Mouse (Mus musculus) heart, adult 2 months (tissue): ENCODE data around the gene Olfr645. TPM values are rescaled to one million over a fixed set of nuclear protein-coding genes. Genes with fewer than 3 reads are reported as not detected.

Experiments used
- DNase-seq, 2 experiments: peaks; one replicate each; pipeline ENCODE4 v3.0.0; 2021
- H3K27ac ChIP-seq: fragments of 200-600 bp; 2 replicates; pipeline ENCODE4 v1.8.1; 2022
- H3K27me3 ChIP-seq: fragments of 200-500 bp; 2 replicates; pipeline ENCODE4 v1.6.1; 2012; ENCODE audit warnings: mild to moderate bottlenecking, low read length, inconsistent platforms, mixed read lengths; ENCODE audit not compliant: control insufficient read depth, insufficient read depth
- H3K36me3 ChIP-seq: fragments of 200-500 bp; 2 replicates; pipeline ENCODE4 v1.6.1; 2012; ENCODE audit warnings: low read length, inconsistent platforms; ENCODE audit not compliant: control insufficient read depth, insufficient read depth
- H3K4me1 ChIP-seq: fragments of 200-500 bp; 2 replicates; pipeline ENCODE4 v1.6.1; 2011; ENCODE audit warnings: low read length; ENCODE audit not compliant: control insufficient read depth, insufficient read depth
- H3K4me3 ChIP-seq: fragments of 200-600 bp; 2 replicates; pipeline ENCODE4 v1.8.1; 2022
- H3K79me2 ChIP-seq: fragments of 200-500 bp; replicated peaks from 2 replicates; pipeline ENCODE4 v1.6.1; 2012; ENCODE audit warnings: mild to moderate bottlenecking, inconsistent platforms, low read length, moderate library complexity, mixed read lengths; ENCODE audit not compliant: control insufficient read depth, insufficient read depth
- H3K9ac ChIP-seq: fragments of 200-500 bp; 2 replicates; pipeline ENCODE4 v1.6.1; 2012; ENCODE audit warnings: low read depth, mild to moderate bottlenecking, control low read depth, inconsistent platforms, low read length, mixed read lengths
- CTCF ChIP-seq: fragments of 200-600 bp; IDR thresholded peaks from 2 replicates; pipeline ENCODE4 v1.8.1; 2022; ENCODE audit warnings: antibody characterized with exemption, mild to moderate bottlenecking, moderate library complexity
- EP300 ChIP-seq: fragments of 200-500 bp; IDR thresholded peaks from 2 replicates; pipeline ENCODE4 v1.6.1; 2011; ENCODE audit warnings: low read depth, low read length, control low read depth; ENCODE audit not compliant: insufficient read depth
- POLR2A ChIP-seq: fragments of 200-500 bp; IDR thresholded peaks from 2 replicates; pipeline ENCODE4 v1.6.1; 2011; ENCODE audit warnings: mild to moderate bottlenecking, low read depth, low read length, control low read depth; ENCODE audit not compliant: insufficient read depth
- WGBS: fragments of 180-500 bp; shearing (Covaris S2); methylation state at CpG from one replicate; pipeline ENCODE4 v1.1.7; 2018; 5-methylcytosine and 5-hydroxymethylcytosine counted together
- intact Hi-C: fragments of 180-260 bp; cut with DNase I; formaldehyde crosslinking; loops from one replicate; pipeline ENCODE4 v1.15.1; 2025
- polyA plus RNA-seq: library from polyadenylated mRNA; depleted of rRNA; stranded (reverse); fragments of >200 nt; gene quantifications from 2 replicates; pipeline ENCODE4 v1.2.3, GENCODE M21; 2012; rRNA removed
- total RNA-seq, 2 experiments: library from RNA; stranded (reverse); gene quantifications; 2 replicates each; pipeline ENCODE4 v1.2.3; 2021

The Olfr645 gene
- total and polyA plus RNA-seq, 3 experiments, result not detected

GRCm38 (mm10) chr7:104059215-104059614, 26.1 kb downstream of the Olfr645 start:
- H3K27ac ChIP-seq, result no peak overlapping the region
- 89% methylated on average over 1 of the region's 1 CpGs for WGBS
- no peaks in the 10 kb centered on the region for H3K4me1 ChIP-seq
- no peak for DNase-seq
- no peaks in the 10 kb centered on the region for H3K36me3 ChIP-seq
- H3K9ac ChIP-seq, result no peak overlapping the region
- no peak for TF ChIP-seq POLR2A
- no peak for TF ChIP-seq CTCF
- TF ChIP-seq EP300, result no peak
- intact Hi-C loops, result no loop called here
- no peaks in the 10 kb centered on the region for H3K27me3 ChIP-seq
- no peak overlapping the region for H3K4me3 ChIP-seq
- H3K79me2 ChIP-seq, result no peaks in the 10 kb centered on the region

GRCm38 (mm10) chr7:104052566-104052965, 32.7 kb downstream of the Olfr645 start, which contains the start of gene Olfr642:
Gene Olfr642, minus strand, starts transcription at chr7:104052666.
- WGBS, result 55% methylated on average over 1 of the region's 1 CpGs
- no peaks in the 10 kb centered on the region for H3K27me3 ChIP-seq
- no peak for DNase-seq
- no peak for TF ChIP-seq POLR2A
- TF ChIP-seq EP300, result no peak
- no peak for TF ChIP-seq CTCF
- no peak within 1 kb of the TSS for H3K27ac ChIP-seq
- no peaks in the 10 kb centered on the region for H3K4me1 ChIP-seq
- no peaks in the 10 kb centered on the region for H3K36me3 ChIP-seq
- H3K9ac ChIP-seq, result no peak within 1 kb of the TSS
- intact Hi-C loops, result no loop called here
- no peaks in the 10 kb centered on the region for H3K79me2 ChIP-seq
- no peak within 1 kb of the TSS for H3K4me3 ChIP-seq

GRCm38 (mm10) chr7:104050745-104051144, 34.5 kb downstream of the Olfr645 start:
- Histone ChIP-seq H3K4me3 (no peak overlapping the region), H3K4me1 (no peaks in the 10 kb centered on the region), H3K27me3 (no peaks in the 10 kb centered on the region), H3K27ac (no peak overlapping the region), H3K79me2 (no peaks in the 10 kb centered on the region), H3K9ac (no peak overlapping the region), H3K36me3 (no peaks in the 10 kb centered on the region)
- DNase-seq, result no peak
- TF ChIP-seq EP300 (no peak), POLR2A (no peak), CTCF (no peak)
- 74% methylated on average over 4 of the region's 4 CpGs for WGBS
- intact Hi-C loops, result no loop called here

GRCm38 (mm10) chr7:104035145-104035544, 50.1 kb downstream of the Olfr645 start, which contains the start of gene Olfr641:
Gene Olfr641, plus strand, starts transcription at chr7:104035445.
- Histone ChIP-seq H3K79me2 (no peaks in the 10 kb centered on the region), H3K36me3 (no peaks in the 10 kb centered on the region), H3K4me3 (no peak within 1 kb of the TSS), H3K27me3 (no peaks in the 10 kb centered on the region), H3K9ac (no peak within 1 kb of the TSS), H3K4me1 (no peaks in the 10 kb centered on the region), H3K27ac (no peak within 1 kb of the TSS)
- 49% methylated on average over 1 of the region's 1 CpGs for WGBS
- no peak for DNase-seq
- intact Hi-C loops, result no loop called here
- TF ChIP-seq EP300, result no peak
- TF ChIP-seq POLR2A, result no peak
- no peak for TF ChIP-seq CTCF

Other genes with a start within 250 kb of the Olfr645 start
- gene Hbb-bh2, start 244.9 kb downstream of the Olfr645 start, total RNA-seq, result not detected
- gene Hbb-bh2, start 244.9 kb downstream of the Olfr645 start, polyA plus RNA-seq, result not detected in 2 replicates
- gene Hbb-bh1, start 242.3 kb downstream of the Olfr645 start, total RNA-seq, result not detected
- gene Hbb-bh1, start 242.3 kb downstream of the Olfr645 start, polyA plus RNA-seq, result not detected in 2 replicates
- gene Hbb-y, start 232.2 kb downstream of the Olfr645 start, total RNA-seq, result not detected
- gene Hbb-y, start 232.2 kb downstream of the Olfr645 start, polyA plus RNA-seq, result not detected in 2 replicates
- not detected for gene Olfr66, start 199.2 kb downstream of the Olfr645 start, total RNA-seq
- gene Olfr66, start 199.2 kb downstream of the Olfr645 start, polyA plus RNA-seq, result not detected in 2 replicates
- not detected for gene Olfr64, start 191.0 kb downstream of the Olfr645 start, total RNA-seq
- not detected in 2 replicates for gene Olfr64, start 191.0 kb downstream of the Olfr645 start, polyA plus RNA-seq
- gene Olfr65, start 182.0 kb downstream of the Olfr645 start, total RNA-seq, result not detected
- not detected in 2 replicates for gene Olfr65, start 182.0 kb downstream of the Olfr645 start, polyA plus RNA-seq
- not detected for gene Olfr631, start 156.6 kb downstream of the Olfr645 start, total RNA-seq
- gene Olfr631, start 156.6 kb downstream of the Olfr645 start, polyA plus RNA-seq, result not detected in 2 replicates
- gene Olfr632, start 151.1 kb downstream of the Olfr645 start, total RNA-seq, result not detected
- gene Olfr632, start 151.1 kb downstream of the Olfr645 start, polyA plus RNA-seq, result not detected in 2 replicates
- not detected for gene Olfr633, start 141.0 kb downstream of the Olfr645 start, total RNA-seq
- gene Olfr633, start 141.0 kb downstream of the Olfr645 start, polyA plus RNA-seq, result not detected in 2 replicates
- not detected for gene Olfr635, start 114.3 kb downstream of the Olfr645 start, total RNA-seq
- gene Olfr635, start 114.3 kb downstream of the Olfr645 start, polyA plus RNA-seq, result not detected in 2 replicates
- gene Olfr638, start 86.7 kb downstream of the Olfr645 start, total RNA-seq, result not detected
- not detected in 2 replicates for gene Olfr638, start 86.7 kb downstream of the Olfr645 start, polyA plus RNA-seq
- under 1 TPM in 1 of 2 experiments, not detected in 1; 0.02 TPM for gene Olfr639, start 68.2 kb downstream of the Olfr645 start, total RNA-seq
- gene Olfr639, start 68.2 kb downstream of the Olfr645 start, polyA plus RNA-seq, result not detected in 2 replicates
- gene Olfr640, start 59.9 kb downstream of the Olfr645 start, total RNA-seq, result not detected
- not detected in 2 replicates for gene Olfr640, start 59.9 kb downstream of the Olfr645 start, polyA plus RNA-seq
- gene Olfr641, start 50.0 kb downstream of the Olfr645 start, total RNA-seq, result not detected
- gene Olfr641, start 50.0 kb downstream of the Olfr645 start, polyA plus RNA-seq, result not detected in 2 replicates
- gene Olfr642, start 32.8 kb downstream of the Olfr645 start, total RNA-seq, result not detected
- not detected in 2 replicates for gene Olfr642, start 32.8 kb downstream of the Olfr645 start, polyA plus RNA-seq
- not detected for gene 4930516K23Rik, start 24.0 kb downstream of the Olfr645 start, total RNA-seq
- gene 4930516K23Rik, start 24.0 kb downstream of the Olfr645 start, polyA plus RNA-seq, result not detected in 2 replicates
- not detected for gene Olfr644, start 13.6 kb downstream of the Olfr645 start, total RNA-seq
- gene Olfr644, start 13.6 kb downstream of the Olfr645 start, polyA plus RNA-seq, result not detected in 2 replicates
- gene Olfr646, start 19.4 kb upstream of the Olfr645 start, total RNA-seq, result under 1 TPM in 1 of 2 experiments, not detected in 1; 0.08 TPM
- gene Olfr646, start 19.4 kb upstream of the Olfr645 start, polyA plus RNA-seq, result not detected in 2 replicates
- gene Ubqln5, start 44.4 kb upstream of the Olfr645 start, total RNA-seq, result not detected
- gene Ubqln5, start 44.4 kb upstream of the Olfr645 start, polyA plus RNA-seq, result 0.06 TPM in 1 of 2 replicates, not detected in the other
- not detected for gene Olfr643, start 51.9 kb upstream of the Olfr645 start, total RNA-seq
- gene Olfr643, start 51.9 kb upstream of the Olfr645 start, polyA plus RNA-seq, result not detected in 2 replicates
- gene Ubqln3, start 57.8 kb upstream of the Olfr645 start, total RNA-seq, result not detected
- gene Ubqln3, start 57.8 kb upstream of the Olfr645 start, polyA plus RNA-seq, result 0.18 TPM in 2 replicates
- not detected for gene Ubqlnl, start 65.1 kb upstream of the Olfr645 start, total RNA-seq
- 0.06 and 0.14 TPM in 2 replicates for gene Ubqlnl, start 65.1 kb upstream of the Olfr645 start, polyA plus RNA-seq
- not detected for gene Olfm5, start 79.4 kb upstream of the Olfr645 start, total RNA-seq
- gene Olfm5, start 79.4 kb upstream of the Olfr645 start, polyA plus RNA-seq, result not detected in 2 replicates
- not detected for gene Olfr648, start 97.9 kb upstream of the Olfr645 start, total RNA-seq
- gene Olfr648, start 97.9 kb upstream of the Olfr645 start, polyA plus RNA-seq, result not detected in 2 replicates
- gene Olfr649, start 110.5 kb upstream of the Olfr645 start, total RNA-seq, result not detected
- gene Olfr649, start 110.5 kb upstream of the Olfr645 start, polyA plus RNA-seq, result not detected in 2 replicates
- gene Trim6, start 133.3 kb upstream of the Olfr645 start, total RNA-seq, result under 1 TPM; 0.10 to 0.34 TPM
- gene Trim6, start 133.3 kb upstream of the Olfr645 start, polyA plus RNA-seq, result 0.33 and 1.3 TPM in 2 replicates
- 1 to 10 TPM; 3.9 to 4.0 TPM for gene Trim34a, start 159.0 kb upstream of the Olfr645 start, total RNA-seq
- 2.9 and 5.4 TPM in 2 replicates for gene Trim34a, start 159.0 kb upstream of the Olfr645 start, polyA plus RNA-seq
- 1 to 10 TPM; 2.1 TPM for gene Trim5, start 202.6 kb upstream of the Olfr645 start, total RNA-seq
- 0.41 and 0.50 TPM in 2 replicates for gene Trim5, start 202.6 kb upstream of the Olfr645 start, polyA plus RNA-seq
- 1 to 10 TPM; 5.8 to 6.3 TPM for gene Trim12a, start 230.0 kb upstream of the Olfr645 start, total RNA-seq
- gene Trim12a, start 230.0 kb upstream of the Olfr645 start, polyA plus RNA-seq, result 2.9 and 4.0 TPM in 2 replicates
- under 1 TPM in 1 of 2 experiments, not detected in 1; 0.39 TPM for gene Trim34b, start 244.0 kb upstream of the Olfr645 start, total RNA-seq
- gene Trim34b, start 244.0 kb upstream of the Olfr645 start, polyA plus RNA-seq, result 2.2 and 3.5 TPM in 2 replicates